Mouse (Mus musculus): Measurements from ENCODE around the gene Med22. TPM values are rescaled to one million over a fixed set of nuclear protein-coding genes. Genes with fewer than 3 reads are reported as not detected.

Med22 gene
- total and polyA plus RNA-seq, 3 experiments = 20.7 to 26.0 (median 26.0) TPM

- Histone ChIP-seq H3K36me3 (ENCODE audit: control insufficient read depth, insufficient read depth, low read length) (peaks cover 9% of the 10 kb centered on the region), H3K27me3 (ENCODE audit: control insufficient read depth, insufficient read depth, low read length) (no peaks in the 10 kb centered on the region), H3K4me3 (no peak overlapping the region), H3K27ac (no peak overlapping the region; the same call in 1 of the 2 replicates), H3K79me2 (replicated peaks; ENCODE audit: control insufficient read depth, insufficient read depth, low read length) (peaks cover 1% of the 10 kb centered on the region), H3K4me1 (ENCODE audit: control insufficient read depth, insufficient read depth, low read length) (peaks cover 6% of the 10 kb centered on the region), H3K9ac (ENCODE audit: low read depth, low read length) (no peak overlapping the region)
- WGBS = 33% methylated on average over 9 of the region's 9 CpGs
- DNase-seq = peak in 1 of 2 experiments; percentile 33
- intact Hi-C loops (cut with DNase I) = no loop called here
- TF ChIP-seq EP300 (IDR thresholded peaks at IDR 0.05; ENCODE audit: insufficient read depth, low read depth, low read length) = no peak
- no peak for TF ChIP-seq POLR2A (IDR thresholded peaks at IDR 0.05; ENCODE audit: insufficient read depth, low read depth, low read length)
- TF ChIP-seq CTCF (IDR thresholded peaks at IDR 0.05) = no peak
Observed at GRCm38 (mm10) chr2:26921784-26922183, 11.3 kb upstream of the Med22 start.

- TF ChIP-seq POLR2A (IDR thresholded peaks at IDR 0.05; ENCODE audit: insufficient read depth, low read depth, low read length) (no peak), EP300 (IDR thresholded peaks at IDR 0.05; ENCODE audit: insufficient read depth, low read depth, low read length) (no peak), CTCF (IDR thresholded peaks at IDR 0.05) (no peak)
- Histone ChIP-seq H3K27me3 (ENCODE audit: control insufficient read depth, insufficient read depth, low read length) (no peaks in the 10 kb centered on the region), H3K4me1 (ENCODE audit: control insufficient read depth, insufficient read depth, low read length) (peaks cover 9% of the 10 kb centered on the region), H3K4me3 (no peak overlapping the region), H3K79me2 (replicated peaks; ENCODE audit: control insufficient read depth, insufficient read depth, low read length) (no peaks in the 10 kb centered on the region), H3K36me3 (ENCODE audit: control insufficient read depth, insufficient read depth, low read length) (peaks cover 9% of the 10 kb centered on the region), H3K9ac (ENCODE audit: low read depth, low read length) (no peak overlapping the region), H3K27ac (no peak overlapping the region)
- 78% methylated on average over 6 of the region's 6 CpGs for WGBS
- intact Hi-C loops (cut with DNase I) = no loop called here
- no peak for DNase-seq
Observed at GRCm38 (mm10) chr2:26920190-26920855, 9.8 kb upstream of the Med22 start.

GRCm38 (mm10) chr2:26919684-26920083 is 9.2 kb upstream of the Med22 start:
- no peaks in the 10 kb centered on the region for H3K27me3 ChIP-seq (ENCODE audit: control insufficient read depth, insufficient read depth, low read length)
- peaks cover 9% of the 10 kb centered on the region for H3K36me3 ChIP-seq (ENCODE audit: control insufficient read depth, insufficient read depth, low read length)
- 66% methylated on average over 3 of the region's 3 CpGs for WGBS
- H3K4me1 ChIP-seq (ENCODE audit: control insufficient read depth, insufficient read depth, low read length) = peaks cover 9% of the 10 kb centered on the region
- H3K27ac ChIP-seq = no peak overlapping the region
- H3K4me3 ChIP-seq = no peak overlapping the region
- no peak overlapping the region for H3K9ac ChIP-seq (ENCODE audit: low read depth, low read length)
- intact Hi-C loops (cut with DNase I) = loop anchor here (5.0 kb wide), 1 partner anchor 43 kb away; the partner anchor contains the start of gene Rexo4
- TF ChIP-seq CTCF (IDR thresholded peaks at IDR 0.05) = no peak
- no peak for TF ChIP-seq EP300 (IDR thresholded peaks at IDR 0.05; ENCODE audit: insufficient read depth, low read depth, low read length)
- no peak for TF ChIP-seq POLR2A (IDR thresholded peaks at IDR 0.05; ENCODE audit: insufficient read depth, low read depth, low read length)
- no peak for DNase-seq
- H3K79me2 ChIP-seq (replicated peaks; ENCODE audit: control insufficient read depth, insufficient read depth, low read length) = no peaks in the 10 kb centered on the region

GRCm38 (mm10) chr2:26916738-26917137 is 6.3 kb upstream of the Med22 start:
- peaks cover 9% of the 10 kb centered on the region for H3K36me3 ChIP-seq (ENCODE audit: control insufficient read depth, insufficient read depth, low read length)
- TF ChIP-seq POLR2A (IDR thresholded peaks at IDR 0.05; ENCODE audit: insufficient read depth, low read depth, low read length) (no peak), EP300 (IDR thresholded peaks at IDR 0.05; ENCODE audit: insufficient read depth, low read depth, low read length) (no peak), CTCF (IDR thresholded peaks at IDR 0.05) (no peak)
- peaks cover 10% of the 10 kb centered on the region for H3K4me1 ChIP-seq (ENCODE audit: control insufficient read depth, insufficient read depth, low read length)
- intact Hi-C loops (cut with DNase I) = loop anchor here (5.0 kb wide), 1 partner anchor 46 kb away; the partner anchor contains the start of gene Rexo4
- no peaks in the 10 kb centered on the region for H3K27me3 ChIP-seq (ENCODE audit: control insufficient read depth, insufficient read depth, low read length)
- under 1% methylated on average over 13 of the region's 13 CpGs for WGBS
- DNase-seq = no peak
- peak overlapping the region; percentile 83 for H3K27ac ChIP-seq
- H3K79me2 ChIP-seq (replicated peaks; ENCODE audit: control insufficient read depth, insufficient read depth, low read length) = no peaks in the 10 kb centered on the region; the same call in 1 of the 2 replicates
- peak overlapping the region; percentile 69 for H3K4me3 ChIP-seq
- H3K9ac ChIP-seq (ENCODE audit: low read depth, low read length) = peak overlapping the region; percentile 70

- H3K79me2 ChIP-seq (replicated peaks; ENCODE audit: control insufficient read depth, insufficient read depth, low read length) = peaks cover 2% of the 10 kb centered on the region
- H3K4me1 ChIP-seq (ENCODE audit: control insufficient read depth, insufficient read depth, low read length) = peaks cover 12% of the 10 kb centered on the region
- intact Hi-C loops (cut with DNase I) = loop anchor here (5.0 kb wide), 1 partner anchor 46 kb away; the partner anchor contains the start of gene Rexo4
- DNase-seq = peak; percentile 85 to 87
- H3K27ac ChIP-seq = peak within 1 kb of the TSS; percentile 83
- peak within 1 kb of the TSS; percentile 70 for H3K9ac ChIP-seq (ENCODE audit: low read depth, low read length)
- WGBS = 2% methylated on average over 47 of the region's 47 CpGs
- H3K27me3 ChIP-seq (ENCODE audit: control insufficient read depth, insufficient read depth, low read length) = no peaks in the 10 kb centered on the region
- TF ChIP-seq CTCF (IDR thresholded peaks at IDR 0.05) = no peak
- TF ChIP-seq POLR2A (IDR thresholded peaks at IDR 0.05; ENCODE audit: insufficient read depth, low read depth, low read length) = peak; percentile 90
- TF ChIP-seq EP300 (IDR thresholded peaks at IDR 0.05; ENCODE audit: insufficient read depth, low read depth, low read length) = peak; percentile 72; the same call in 1 of the 2 replicates
- H3K4me3 ChIP-seq = peak within 1 kb of the TSS; percentile 69
- H3K36me3 ChIP-seq (ENCODE audit: control insufficient read depth, insufficient read depth, low read length) = peaks cover 7% of the 10 kb centered on the region
Observed at GRCm38 (mm10) chr2:26915927-26916728, 5.7 kb upstream of the Med22 start, which contains the start of the genes Surf2 and Surf1. TSS of gene Surf2 (plus strand) at chr2:26916367. TSS of gene Surf1 (minus strand) at chr2:26916530.
